Mouse (Mus musculus): ENCODE data around the gene Tdo2.

Tdo2 gene
- long read RNA-seq, experiment 1: 0 reads
- long read RNA-seq, experiment 2: 0 reads

GRCm38 (mm10) chr3:81976102-81976501 is at the start of gene Tdo2:
Tdo2 (minus strand) TSS chr3:81976202.
- intact Hi-C loops (cut with DNase I): no loop called here

GRCm38 (mm10) chr3:82023065-82023464 is 47.1 kb upstream of the Tdo2 start:
- intact Hi-C loops (cut with DNase I): loop anchor here (10.0 kb wide), 1 partner anchor 88 kb away; the partner anchor contains the start of gene Ctso

GRCm38 (mm10) chr3:82022421-82022920 is 46.5 kb upstream of the Tdo2 start:
- intact Hi-C loops (cut with DNase I): loop anchor here (10.0 kb wide), 1 partner anchor 88 kb away; the partner anchor contains the start of gene Ctso

- intact Hi-C loops (cut with DNase I): no loop called here
These were observed 38.2 kb upstream of the Tdo2 start for GRCm38 (mm10) chr3:82014148-82014703.

GRCm38 (mm10) chr3:82007002-82007401 is 31.0 kb upstream of the Tdo2 start:
- intact Hi-C loops (cut with DNase I): no loop called here

GRCm38 (mm10) chr3:81995988-81996387 is 20.0 kb upstream of the Tdo2 start:
- intact Hi-C loops (cut with DNase I): loop anchor here (2.0 kb wide), 1 partner anchor 33 kb away; no protein-coding TSS in a partner anchor

- intact Hi-C loops (cut with DNase I): no loop called here
These were observed 19.4 kb upstream of the Tdo2 start for GRCm38 (mm10) chr3:81995371-81995770.

GRCm38 (mm10) chr3:81990531-81990930 is 14.5 kb upstream of the Tdo2 start:
- intact Hi-C loops (cut with DNase I): no loop called here

GRCm38 (mm10) chr3:81989692-81990141 is 13.7 kb upstream of the Tdo2 start:
- intact Hi-C loops (cut with DNase I): loop anchor here (5.0 kb wide), 1 partner anchor 52 kb away; no protein-coding TSS in a partner anchor

GRCm38 (mm10) chr3:81987628-81988027 is 11.6 kb upstream of the Tdo2 start:
- intact Hi-C loops (cut with DNase I): loop anchor here (5.0 kb wide), 1 partner anchor 50 kb away; no protein-coding TSS in a partner anchor

- intact Hi-C loops (cut with DNase I): loop anchor here (5.0 kb wide), 1 partner anchor 49 kb away; no protein-coding TSS in a partner anchor
These were observed 10.1 kb upstream of the Tdo2 start for GRCm38 (mm10) chr3:81986103-81986502.

- intact Hi-C loops (cut with DNase I): loop anchor here (5.0 kb wide), 1 partner anchor 48 kb away; no protein-coding TSS in a partner anchor
These were observed 9.1 kb upstream of the Tdo2 start for GRCm38 (mm10) chr3:81985100-81985499.

- intact Hi-C loops (cut with DNase I): no loop called here
These were observed 7.3 kb upstream of the Tdo2 start for GRCm38 (mm10) chr3:81983120-81983895.

- intact Hi-C loops (cut with DNase I): no loop called here
These were observed 6.0 kb upstream of the Tdo2 start, which contains the start of gene Asic5 for GRCm38 (mm10) chr3:81981990-81982389. Asic5 (plus strand) TSS chr3:81982290.

- intact Hi-C loops (cut with DNase I): no loop called here
These were observed 5.6 kb upstream of the Tdo2 start for GRCm38 (mm10) chr3:81981576-81981975.

GRCm38 (mm10) chr3:81975607-81976006 is 395 bp downstream of the Tdo2 start:
- intact Hi-C loops (cut with DNase I): no loop called here

GRCm38 (mm10) chr3:81964596-81964995 is 11.4 kb downstream of the Tdo2 start:
- intact Hi-C loops (cut with DNase I): no loop called here

GRCm38 (mm10) chr3:81963768-81964167 is 12.2 kb downstream of the Tdo2 start:
- intact Hi-C loops (cut with DNase I): no loop called here

GRCm38 (mm10) chr3:81961336-81961735 is 14.7 kb downstream of the Tdo2 start:
- intact Hi-C loops (cut with DNase I): no loop called here

- intact Hi-C loops (cut with DNase I): no loop called here
These were observed 18.5 kb downstream of the Tdo2 start for GRCm38 (mm10) chr3:81957484-81957883.

GRCm38 (mm10) chr3:81951785-81952184 is 24.2 kb downstream of the Tdo2 start:
- intact Hi-C loops (cut with DNase I): no loop called here

GRCm38 (mm10) chr3:81949048-81949447 is 27.0 kb downstream of the Tdo2 start:
- intact Hi-C loops (cut with DNase I): no loop called here
